Mouse (Mus musculus) lung, postnatal 36 days (tissue): Measurements from ENCODE around the gene Gm45716.
"Not testable (repeated sequence)": the region's sequence is repeated elsewhere in the genome, so short reads cannot be mapped to it uniquely, and the experiment has no call there.

Source experiments
- DNase-seq: peaks from one replicate; pipeline ENCODE4 v3.0.0; 2022; ENCODE audit warnings: mixed read lengths

Gm45716 gene

DNA sequence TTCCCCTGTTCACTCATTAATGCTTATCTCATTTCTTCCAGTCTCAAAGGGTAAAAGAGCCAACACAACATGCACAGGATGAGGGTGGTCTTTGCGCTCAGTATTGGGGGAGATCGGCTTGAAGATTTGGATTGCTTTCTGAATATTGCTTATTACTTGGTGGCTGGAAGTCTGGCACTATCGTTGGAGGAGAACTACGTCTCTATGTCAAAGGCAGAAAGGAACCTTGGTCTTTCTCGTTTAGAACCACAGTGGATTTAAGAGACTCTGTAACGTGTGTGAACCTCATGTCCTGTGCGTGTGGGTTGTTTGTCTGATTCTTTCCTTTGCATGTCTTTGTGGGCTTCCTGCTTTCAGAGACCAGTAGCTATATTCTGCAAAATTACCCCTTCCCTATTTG lies 63.2 kb downstream of the Gm45716 start:
- no peak for DNase-seq

GRCm38 (mm10) chr11:90251923-90252322 lies 64.4 kb downstream of the Gm45716 start:
- DNase-seq = no peak

DNA sequence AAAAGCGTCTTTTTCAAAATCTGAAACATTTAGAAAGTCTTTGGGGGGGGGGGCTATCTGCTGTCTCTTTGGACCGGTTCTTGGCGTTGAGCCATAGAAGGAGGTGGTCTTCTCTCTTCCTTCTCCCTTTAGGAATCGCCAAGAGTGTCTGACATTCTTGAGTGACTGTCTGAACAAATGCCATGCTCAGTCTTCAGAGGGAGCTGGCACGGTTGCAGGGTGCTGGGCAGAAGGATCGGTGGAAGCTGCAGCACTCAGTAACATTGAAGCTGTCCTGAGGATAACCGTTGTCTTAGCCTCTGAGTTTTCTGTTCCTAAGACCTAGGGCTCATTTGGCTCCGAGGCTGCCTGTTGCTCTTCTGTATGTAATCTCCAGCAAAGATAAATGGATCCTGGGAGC lies 64.9 kb downstream of the Gm45716 start:
- no peak for DNase-seq

DNA sequence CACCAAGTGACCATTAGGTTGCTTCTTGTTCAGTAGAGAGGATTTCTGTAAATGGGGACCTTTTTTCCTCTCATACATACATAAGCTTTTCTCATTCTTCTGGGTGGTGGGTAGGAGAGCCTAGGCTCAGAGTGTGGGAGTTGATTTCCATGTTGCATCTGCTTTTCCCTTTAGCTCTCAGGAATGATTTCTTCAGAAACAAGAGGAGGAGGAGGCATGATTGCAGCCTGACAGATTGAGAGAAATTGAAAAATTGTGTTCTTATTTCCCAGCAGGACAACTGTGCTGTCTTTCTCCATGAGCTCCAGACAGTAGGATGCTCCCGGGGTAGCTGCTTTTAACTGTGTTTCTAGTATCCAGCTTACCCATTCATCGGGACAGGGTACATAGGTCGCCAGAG lies 67.1 kb downstream of the Gm45716 start:
- DNase-seq = no peak

- no peak for DNase-seq
Observed at GRCm38 (mm10) chr11:90255687-90256086, 68.2 kb downstream of the Gm45716 start.

GRCm38 (mm10) chr11:90256833-90257525 lies 69.5 kb downstream of the Gm45716 start:
- DNase-seq = no peak

DNA sequence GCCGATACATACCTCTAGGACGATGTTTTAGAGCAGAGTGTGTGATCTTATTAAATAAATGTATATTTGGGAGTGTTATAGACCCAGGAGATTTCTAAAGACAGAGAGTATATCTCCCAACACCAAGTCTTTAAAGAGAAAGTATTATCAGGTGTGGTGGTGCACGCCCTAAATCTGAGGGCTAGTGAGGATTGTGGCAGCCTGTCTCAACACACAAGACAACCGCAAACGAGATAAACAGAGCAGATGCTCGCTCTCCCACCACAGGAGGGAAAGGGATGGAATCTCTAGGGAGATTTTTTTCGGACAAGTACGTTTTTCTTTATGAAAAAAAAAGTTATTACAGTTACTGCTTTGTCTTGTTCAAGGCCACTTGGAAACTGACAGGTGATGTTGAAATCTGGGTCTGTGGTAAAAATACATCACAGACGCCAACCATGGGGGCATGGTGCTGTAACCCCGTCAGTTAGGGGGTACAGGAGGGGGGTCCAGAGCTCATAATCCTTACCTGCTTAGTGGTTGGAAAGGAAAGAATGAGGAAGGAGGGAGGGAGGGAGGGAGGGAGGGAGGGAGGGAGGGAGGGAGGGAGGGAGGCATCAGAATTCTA lies 70.9 kb downstream of the Gm45716 start:
- DNase-seq = no peak

GRCm38 (mm10) chr11:90259071-90259470 lies 71.6 kb downstream of the Gm45716 start:
- peak; percentile 84 for DNase-seq

DNA sequence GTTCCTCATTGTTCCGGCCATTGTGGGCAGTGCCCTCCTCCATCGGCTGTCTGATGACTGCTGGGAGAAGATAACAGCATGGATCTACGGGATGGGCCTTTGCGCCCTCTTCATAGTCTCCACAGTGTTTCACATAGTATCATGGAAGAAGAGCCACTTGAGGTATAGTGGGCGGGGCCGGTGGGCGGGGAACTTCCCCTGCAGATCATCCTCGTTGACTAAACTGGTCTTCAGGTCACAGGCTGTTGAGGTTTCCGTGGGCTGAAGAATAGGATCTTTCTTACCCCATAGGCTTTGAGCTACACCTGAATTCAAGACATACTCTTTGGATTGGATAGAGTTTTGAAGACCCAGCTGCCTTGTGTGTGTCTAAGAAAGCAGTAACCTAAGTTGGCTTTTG lies 72.3 kb downstream of the Gm45716 start:
- DNase-seq = peak; percentile 30

- no peak for DNase-seq
Observed at GRCm38 (mm10) chr11:90264180-90264579, 76.7 kb downstream of the Gm45716 start.

GRCm38 (mm10) chr11:90265581-90265980 lies 78.1 kb downstream of the Gm45716 start:
- DNase-seq = no peak

- no peak for DNase-seq
Observed at GRCm38 (mm10) chr11:90268934-90269333, 81.5 kb downstream of the Gm45716 start.

DNA sequence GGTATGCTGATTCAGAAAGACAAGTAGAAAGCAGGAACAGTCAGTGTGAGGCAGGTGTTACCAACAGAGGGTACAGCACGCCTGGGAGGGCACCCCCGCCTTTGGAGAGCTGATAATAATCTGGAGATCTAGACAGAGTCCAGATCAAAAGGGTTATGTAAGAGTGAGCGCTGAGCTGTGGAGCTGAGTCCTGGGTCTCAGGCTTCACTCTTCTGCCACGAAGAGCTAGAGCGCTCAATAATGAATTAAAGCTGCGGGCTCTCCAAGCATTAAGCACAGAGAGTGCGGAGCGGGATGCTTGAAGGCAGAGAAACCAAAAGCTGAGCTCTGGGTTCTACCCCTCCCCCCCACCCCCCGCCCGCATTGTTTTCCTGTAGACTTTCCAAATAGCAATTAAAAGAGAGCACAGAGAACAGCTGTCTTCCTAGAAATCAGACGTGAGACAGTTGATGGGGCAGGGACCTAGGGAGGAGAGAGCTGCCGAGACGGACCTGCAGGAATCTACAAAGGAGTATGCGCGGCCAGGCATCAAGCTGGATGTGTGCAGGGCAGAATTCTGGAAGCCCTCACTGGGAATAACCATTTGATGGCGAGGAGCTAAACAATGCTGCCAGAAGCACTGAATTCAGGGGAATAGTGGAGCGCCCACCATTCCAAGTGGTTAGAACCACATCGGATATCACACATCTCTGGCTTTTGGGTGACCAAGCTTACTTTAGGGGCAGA lies 82.1 kb downstream of the Gm45716 start:
- DNase-seq = no peak

GRCm38 (mm10) chr11:90270132-90270877 lies 82.8 kb downstream of the Gm45716 start:
- no peak for DNase-seq

DNA sequence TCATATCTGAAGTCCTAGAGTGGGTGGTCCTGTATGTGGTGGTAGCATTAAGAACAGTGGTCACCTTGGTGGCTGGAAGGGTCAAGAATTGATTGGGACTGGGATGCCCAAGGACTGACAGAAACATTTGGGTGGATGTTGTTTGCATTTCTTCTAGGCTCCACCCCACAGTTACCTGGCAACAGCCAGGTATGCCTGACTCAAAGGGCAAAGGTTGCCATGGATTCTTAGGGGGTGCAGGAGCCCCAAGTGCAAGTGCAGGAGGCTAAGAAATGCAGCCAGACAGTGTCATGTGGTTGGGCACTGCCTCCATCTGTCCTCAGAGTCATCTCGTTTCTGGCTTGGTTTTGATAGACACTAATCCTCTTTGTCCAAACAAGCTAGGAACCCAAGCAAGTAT lies 86.7 kb downstream of the Gm45716 start:
- no peak for DNase-seq

DNA sequence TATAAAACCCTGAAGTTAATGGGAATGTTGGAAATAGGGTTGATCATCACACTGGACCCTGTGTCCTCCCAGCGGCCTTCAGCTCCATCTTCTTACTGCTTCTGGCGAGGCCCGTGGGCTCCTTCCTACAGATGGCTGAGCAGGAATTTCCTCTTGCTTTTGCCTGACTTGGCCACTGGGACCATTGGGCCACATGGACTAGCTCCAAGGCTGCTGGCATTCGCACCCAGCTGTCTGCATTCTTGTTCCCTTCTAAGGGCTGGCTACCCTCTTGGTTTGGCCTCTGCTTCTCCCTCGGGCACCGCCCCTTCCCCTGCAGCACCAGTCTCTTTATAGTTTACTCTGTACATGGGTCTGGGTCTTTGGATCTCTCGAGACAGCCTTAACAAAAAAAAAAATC lies 88.2 kb downstream of the Gm45716 start:
- no peak for DNase-seq

DNA sequence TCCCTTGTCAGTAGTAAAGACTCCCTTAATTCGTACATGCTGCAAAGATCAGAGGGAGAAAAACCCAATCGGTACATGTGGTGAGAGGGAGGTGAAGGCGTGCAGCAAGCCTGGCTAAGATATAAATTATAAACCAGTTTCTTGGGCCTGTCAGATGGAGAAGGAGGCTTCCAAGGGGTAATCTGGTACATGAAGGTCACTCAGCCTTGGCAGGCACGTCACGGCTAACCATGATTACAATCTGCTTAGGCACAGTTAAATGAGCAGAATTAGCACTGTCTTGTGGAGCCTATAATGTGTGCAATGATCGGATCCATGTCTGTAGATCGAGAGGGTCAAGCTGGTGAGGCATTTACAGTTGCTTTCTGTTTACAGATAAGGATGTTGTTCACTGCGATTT lies 88.7 kb downstream of the Gm45716 start:
- DNase-seq = no peak

DNA sequence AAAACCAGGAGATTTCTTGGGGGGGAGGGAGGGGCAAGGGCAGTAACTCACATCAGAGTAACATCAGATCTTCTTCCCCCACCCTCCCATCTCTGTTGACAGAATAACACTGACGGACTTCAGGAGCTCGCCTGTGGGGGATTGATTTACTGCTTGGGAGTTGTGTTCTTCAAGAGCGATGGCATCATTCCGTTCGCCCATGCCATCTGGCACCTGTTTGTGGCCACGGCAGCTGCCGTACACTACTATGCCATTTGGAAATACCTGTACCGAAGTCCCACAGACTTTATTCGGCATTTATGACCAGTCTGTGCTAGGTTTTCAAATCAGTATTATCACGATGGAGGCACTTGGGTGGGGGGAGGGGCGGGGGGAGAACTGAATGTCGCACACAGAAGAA lies 89.1 kb downstream of the Gm45716 start:
- DNase-seq = no peak

GRCm38 (mm10) chr11:90280069-90280468 lies 92.6 kb downstream of the Gm45716 start:
- DNase-seq = no peak

- DNase-seq = not testable (repeated sequence)
Observed at GRCm38 (mm10) chr11:90281943-90282342, 94.5 kb downstream of the Gm45716 start.

DNA sequence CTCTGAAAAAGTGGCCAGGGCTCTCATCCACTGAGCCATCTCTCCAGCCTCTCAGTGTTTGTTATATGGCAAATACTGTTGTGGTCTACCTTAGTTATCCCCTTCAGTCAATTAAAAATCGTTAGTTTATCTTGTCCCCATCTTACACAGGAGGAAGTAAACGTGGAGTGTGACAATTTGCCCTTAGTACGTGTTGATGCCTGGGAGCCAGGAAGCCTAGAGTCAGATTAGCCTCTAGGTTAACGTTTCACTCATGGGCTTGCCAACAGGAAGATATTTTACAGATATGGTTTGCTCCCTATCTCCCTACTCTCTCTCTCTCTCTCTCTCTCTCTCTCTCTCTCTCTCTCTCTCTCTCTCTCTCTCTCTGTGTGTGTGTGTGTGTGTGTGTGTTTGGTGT lies 95.7 kb downstream of the Gm45716 start:
- no peak for DNase-seq

DNA sequence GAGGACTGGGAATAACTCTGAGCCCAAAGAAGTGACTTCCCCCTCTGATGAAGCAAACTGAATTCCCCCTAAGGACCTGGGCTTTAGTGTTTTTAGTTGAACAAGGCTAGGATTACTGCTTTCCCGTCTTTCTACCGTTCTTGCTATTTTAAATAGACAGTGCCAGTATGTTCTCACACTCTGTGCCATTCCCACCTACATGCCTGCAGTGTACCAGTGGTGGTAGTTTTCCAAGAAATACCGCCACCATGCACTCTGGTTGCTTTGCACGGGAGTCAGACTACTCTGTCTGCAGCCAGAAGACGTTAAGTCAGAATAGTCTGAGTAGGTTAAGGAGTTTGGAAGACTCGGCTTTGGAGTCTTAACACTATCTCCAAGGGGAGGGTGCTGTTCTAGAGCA lies 96.1 kb downstream of the Gm45716 start:
- DNase-seq = no peak

DNA sequence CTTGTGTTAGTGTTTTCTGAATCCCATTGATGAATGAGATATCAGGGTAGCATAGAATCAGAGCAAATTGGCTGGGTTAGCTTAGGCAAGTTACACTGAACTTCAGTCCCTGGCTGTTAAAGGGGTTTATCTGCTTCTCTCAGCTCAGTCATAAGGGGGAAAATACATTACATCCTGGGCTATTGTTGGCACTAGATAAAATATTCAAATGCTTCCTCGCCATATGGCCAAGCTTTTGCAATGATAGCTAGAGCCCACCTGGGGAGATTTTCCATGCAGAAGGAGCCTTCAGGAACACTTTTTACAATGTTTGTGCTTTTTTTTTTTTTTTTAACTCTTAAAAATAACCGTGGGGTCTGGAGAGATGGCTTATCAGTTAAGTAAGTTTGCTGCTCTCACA lies 96.6 kb downstream of the Gm45716 start:
- DNase-seq = no peak

GRCm38 (mm10) chr11:90284623-90285022 lies 97.1 kb downstream of the Gm45716 start:
- DNase-seq = no peak
